Mouse (Mus musculus): ENCODE measurements around the gene Arhgef33. TPM values are rescaled to one million over a fixed set of nuclear protein-coding genes. Genes with fewer than 3 reads are reported as not detected.
A peak's percentile ranks its signal among the peaks of the same experiment; 100 is the strongest.

The Arhgef33 gene
- polyA plus RNA-seq, 1 experiment from 2014 or later: 0.88 TPM

DNA sequence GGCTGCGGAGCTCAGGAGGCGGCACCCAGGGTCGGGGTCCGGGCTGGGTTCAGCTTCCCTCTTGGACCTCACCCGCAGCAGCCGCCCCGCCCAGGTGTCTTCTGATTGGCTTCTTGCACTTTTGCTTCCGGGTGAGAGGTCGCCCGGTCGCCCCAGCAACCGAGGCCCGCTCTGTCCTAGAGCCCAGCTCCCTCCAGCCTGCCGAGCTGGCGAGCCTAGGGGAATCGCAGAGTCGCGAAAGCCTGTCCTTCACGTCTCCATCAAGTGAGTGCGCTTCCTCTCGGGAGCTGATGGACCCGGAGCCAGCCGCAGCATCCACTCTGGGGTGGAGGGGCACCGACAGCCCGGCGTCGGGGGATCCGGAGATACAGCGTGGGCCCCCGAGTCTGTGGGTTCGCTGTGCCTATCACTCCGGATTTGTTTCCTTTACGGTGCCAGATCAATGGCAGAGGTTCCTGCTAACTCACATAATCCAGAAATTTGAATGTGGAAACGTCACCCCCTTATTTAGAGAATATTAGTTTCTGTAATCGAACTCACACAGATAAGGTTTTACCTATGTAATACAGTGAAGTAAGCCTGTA is 17.0 kb upstream of the Arhgef33 start, which contains the start of the genes Morn2 and Dhx57:
Gene Morn2 (plus strand): TSS at position 130 of the 584 bp plus-strand sequence.
Gene Dhx57 (minus strand): TSS at position 403 of the 584 bp plus-strand sequence.
- Histone ChIP-seq H3K27ac (ENCODE audit: low read depth, low read length) (peak within 1 kb of the TSS; percentile 89), H3K36me3 (ENCODE audit: control insufficient read depth, insufficient read depth, low read length) (no peaks in the 10 kb centered on the region), H3K4me3 (ENCODE audit: low read depth, low read length) (peak within 1 kb of the TSS; percentile 97), H3K4me1 (ENCODE audit: control insufficient read depth, insufficient read depth, low read length) (peaks cover 9% of the 10 kb centered on the region), H3K27me3 (replicated peaks; ENCODE audit: control insufficient read depth, insufficient read depth, low read length) (no peaks in the 10 kb centered on the region), H3K4me2 (ENCODE audit: low read length) (peak within 1 kb of the TSS; percentile 72), H3K9ac (ENCODE audit: low read length) (peak within 1 kb of the TSS; percentile 96), H3K9me3 (replicated peaks; ENCODE audit: control insufficient read depth, low read length) (no peaks in the 10 kb centered on the region)
- ATAC-seq: peak; percentile 99
- DNase-seq (ENCODE audit: low spot score): peak; percentile 97
- WGBS: under 1% methylated on average over 35 of the region's 35 CpGs

DNA sequence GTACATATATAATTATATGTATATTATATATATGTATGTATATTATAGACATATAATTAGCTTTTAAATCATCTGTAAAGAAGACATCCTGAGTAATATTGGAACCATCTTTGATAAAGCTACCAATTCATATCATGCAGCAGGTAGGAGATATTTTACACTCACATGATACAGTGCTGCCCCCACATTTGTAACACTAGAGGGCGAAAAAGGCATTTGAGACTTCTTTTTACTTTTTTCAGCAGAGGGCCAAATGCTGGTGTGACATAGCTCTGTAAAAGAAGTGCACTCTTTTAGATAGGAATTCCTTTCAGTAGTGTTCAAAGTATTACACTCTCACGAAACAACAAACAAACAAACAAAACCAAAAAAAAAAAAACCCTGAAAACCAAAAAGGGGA is 16.1 kb upstream of the Arhgef33 start:
- no peak overlapping the region for H3K4me3 ChIP-seq (ENCODE audit: low read depth, low read length)
- 19% methylated on average over 2 of the region's 2 CpGs for WGBS
- H3K9ac ChIP-seq (ENCODE audit: low read length): no peak overlapping the region
- DNase-seq (ENCODE audit: low spot score): peak; percentile 86
- peaks cover 9% of the 10 kb centered on the region for H3K4me1 ChIP-seq (ENCODE audit: control insufficient read depth, insufficient read depth, low read length)
- no peaks in the 10 kb centered on the region for H3K9me3 ChIP-seq (replicated peaks; ENCODE audit: control insufficient read depth, low read length)
- H3K4me2 ChIP-seq (ENCODE audit: low read length): no peak overlapping the region
- peak; percentile 21; the same call in 1 of the 2 replicates for ATAC-seq
- no peaks in the 10 kb centered on the region for H3K27me3 ChIP-seq (replicated peaks; ENCODE audit: control insufficient read depth, insufficient read depth, low read length)
- no peaks in the 10 kb centered on the region for H3K36me3 ChIP-seq (ENCODE audit: control insufficient read depth, insufficient read depth, low read length)
- H3K27ac ChIP-seq (ENCODE audit: low read depth, low read length): no peak overlapping the region

DNA sequence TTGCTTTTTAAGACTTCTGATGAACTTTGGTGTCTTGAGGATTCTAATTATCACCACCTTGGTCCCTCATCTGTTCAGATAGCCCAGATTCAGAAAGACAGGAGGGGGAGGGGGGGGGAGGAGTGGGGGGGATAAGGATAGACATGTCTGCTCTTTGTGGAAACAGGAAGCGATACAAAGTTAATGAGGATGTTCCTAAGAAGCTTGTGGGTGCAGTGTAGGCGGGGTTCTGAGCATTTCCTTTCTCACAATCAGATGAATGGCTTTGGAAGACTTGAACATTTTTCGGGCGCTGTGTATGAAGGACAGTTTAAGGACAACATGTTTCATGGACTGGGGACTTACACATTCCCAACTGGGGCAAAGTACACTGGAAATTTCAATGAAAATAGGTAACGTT is 11.9 kb upstream of the Arhgef33 start:
- Histone ChIP-seq H3K36me3 (ENCODE audit: control insufficient read depth, insufficient read depth, low read length) (no peaks in the 10 kb centered on the region), H3K9ac (ENCODE audit: low read length) (no peak overlapping the region), H3K9me3 (replicated peaks; ENCODE audit: control insufficient read depth, low read length) (no peaks in the 10 kb centered on the region), H3K4me3 (ENCODE audit: low read depth, low read length) (no peak overlapping the region), H3K4me1 (ENCODE audit: control insufficient read depth, insufficient read depth, low read length) (no peaks in the 10 kb centered on the region), H3K4me2 (ENCODE audit: low read length) (no peak overlapping the region), H3K27ac (ENCODE audit: low read depth, low read length) (no peak overlapping the region), H3K27me3 (replicated peaks; ENCODE audit: control insufficient read depth, insufficient read depth, low read length) (no peaks in the 10 kb centered on the region)
- WGBS: 92% methylated on average over 5 of the region's 5 CpGs
- DNase-seq (ENCODE audit: low spot score) (no peak), ATAC-seq (no peak)

DNA sequence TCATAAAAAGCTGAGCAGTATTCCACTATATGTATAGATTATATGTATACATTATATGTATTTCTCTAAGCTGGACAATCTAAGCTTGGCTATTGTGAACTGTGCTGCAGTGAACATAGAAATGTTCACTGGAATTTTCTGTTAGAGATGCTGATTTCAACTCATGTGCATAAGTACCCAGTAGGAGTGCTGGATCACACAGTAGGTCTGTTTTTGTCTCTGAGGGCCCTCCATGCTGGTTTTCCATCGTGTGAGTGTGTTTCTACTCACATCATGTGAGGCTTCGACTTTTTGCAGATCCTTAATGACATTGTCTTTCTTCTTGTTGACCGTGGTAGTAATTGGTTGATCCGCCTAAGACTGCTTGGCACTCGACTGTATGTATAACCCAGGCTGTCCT is 8.4 kb upstream of the Arhgef33 start:
- Histone ChIP-seq H3K4me1 (ENCODE audit: control insufficient read depth, insufficient read depth, low read length) (no peaks in the 10 kb centered on the region), H3K27me3 (replicated peaks; ENCODE audit: control insufficient read depth, insufficient read depth, low read length) (no peaks in the 10 kb centered on the region), H3K27ac (ENCODE audit: low read depth, low read length) (no peak overlapping the region), H3K36me3 (ENCODE audit: control insufficient read depth, insufficient read depth, low read length) (no peaks in the 10 kb centered on the region), H3K9me3 (replicated peaks; ENCODE audit: control insufficient read depth, low read length) (no peaks in the 10 kb centered on the region), H3K4me2 (ENCODE audit: low read length) (no peak overlapping the region), H3K9ac (ENCODE audit: low read length) (no peak overlapping the region), H3K4me3 (ENCODE audit: low read depth, low read length) (no peak overlapping the region)
- ATAC-seq (no peak), DNase-seq (ENCODE audit: low spot score) (no peak)
- WGBS: 91% methylated on average over 5 of the region's 5 CpGs

DNA sequence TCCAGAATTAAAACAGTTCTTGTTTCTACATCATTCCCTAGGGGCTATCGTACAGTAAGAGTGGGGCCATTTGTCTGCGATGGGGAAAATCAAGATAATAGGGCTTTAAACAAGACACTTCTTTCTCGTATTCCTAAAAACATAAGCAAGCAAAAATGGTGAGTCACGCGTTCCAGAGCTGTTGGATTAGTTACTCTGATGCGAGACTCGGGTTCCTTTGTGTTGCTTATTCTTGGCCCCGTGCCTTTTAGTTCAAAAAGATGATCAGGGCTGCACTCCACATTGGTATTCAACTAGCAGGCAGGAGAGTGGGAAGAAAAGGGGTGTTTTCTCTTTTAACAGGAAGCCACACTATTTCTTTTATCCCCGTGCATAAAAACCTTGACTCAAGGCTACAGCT is 4.6 kb downstream of the Arhgef33 start:
- WGBS: 20% methylated on average over 9 of the region's 9 CpGs
- H3K4me1 ChIP-seq (ENCODE audit: control insufficient read depth, insufficient read depth, low read length): no peaks in the 10 kb centered on the region
- no peak overlapping the region for H3K9ac ChIP-seq (ENCODE audit: low read length)
- H3K36me3 ChIP-seq (ENCODE audit: control insufficient read depth, insufficient read depth, low read length): no peaks in the 10 kb centered on the region
- ATAC-seq: no peak
- DNase-seq (ENCODE audit: low spot score): peak; percentile 60
- H3K4me2 ChIP-seq (ENCODE audit: low read length): no peak overlapping the region
- H3K4me3 ChIP-seq (ENCODE audit: low read depth, low read length): no peak overlapping the region
- no peaks in the 10 kb centered on the region for H3K27me3 ChIP-seq (replicated peaks; ENCODE audit: control insufficient read depth, insufficient read depth, low read length)
- H3K27ac ChIP-seq (ENCODE audit: low read depth, low read length): no peak overlapping the region
- H3K9me3 ChIP-seq (replicated peaks; ENCODE audit: control insufficient read depth, low read length): no peaks in the 10 kb centered on the region

DNA sequence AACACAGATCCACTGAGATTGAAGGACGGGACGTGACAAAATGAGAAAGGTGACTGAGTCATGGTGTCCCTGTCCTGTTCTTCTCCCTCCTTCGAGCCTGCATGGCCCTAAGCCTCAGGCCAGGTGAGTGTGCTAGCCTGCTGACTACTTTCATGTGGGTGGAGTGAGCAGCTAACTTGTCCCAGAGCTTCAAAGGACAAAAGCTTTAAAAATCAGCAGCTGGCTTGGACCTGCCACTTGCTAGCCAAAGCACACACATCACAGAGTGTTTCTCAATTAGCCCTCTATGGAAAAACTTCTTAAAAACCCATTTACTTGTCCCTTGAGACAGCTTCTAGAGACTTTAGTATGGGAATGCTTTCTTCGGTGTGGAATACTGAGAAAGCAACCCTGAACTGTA is 5.2 kb downstream of the Arhgef33 start:
- no peak for DNase-seq (ENCODE audit: low spot score)
- Histone ChIP-seq H3K9me3 (replicated peaks; ENCODE audit: control insufficient read depth, low read length) (no peaks in the 10 kb centered on the region), H3K4me2 (ENCODE audit: low read length) (no peak overlapping the region), H3K4me3 (ENCODE audit: low read depth, low read length) (no peak overlapping the region), H3K36me3 (ENCODE audit: control insufficient read depth, insufficient read depth, low read length) (no peaks in the 10 kb centered on the region), H3K27me3 (replicated peaks; ENCODE audit: control insufficient read depth, insufficient read depth, low read length) (no peaks in the 10 kb centered on the region), H3K4me1 (ENCODE audit: control insufficient read depth, insufficient read depth, low read length) (no peaks in the 10 kb centered on the region), H3K27ac (ENCODE audit: low read depth, low read length) (no peak overlapping the region), H3K9ac (ENCODE audit: low read length) (no peak overlapping the region)
- WGBS: 86% methylated on average over 4 of the region's 4 CpGs
- ATAC-seq: no peak

DNA sequence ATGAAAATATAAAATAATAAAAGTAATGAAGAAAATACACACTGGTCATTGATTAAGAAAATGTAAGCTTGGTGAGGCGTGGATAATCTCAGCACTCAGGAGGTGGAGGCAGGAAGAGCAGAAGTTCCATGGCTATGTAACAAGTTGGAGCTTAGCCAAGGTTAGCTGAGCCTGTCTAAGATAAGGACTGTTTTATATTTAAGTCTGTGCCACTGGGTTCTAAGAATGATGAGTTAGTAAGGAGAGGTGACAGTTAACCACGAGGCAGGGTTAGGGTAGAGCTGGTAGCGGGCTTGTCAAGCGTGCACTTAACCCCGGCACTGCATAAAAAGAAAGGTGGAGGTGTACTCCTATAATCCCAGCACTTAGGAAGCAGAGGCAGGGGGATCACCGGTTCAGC is 15.0 kb downstream of the Arhgef33 start:
- H3K9me3 ChIP-seq (replicated peaks; ENCODE audit: control insufficient read depth, low read length): no peaks in the 10 kb centered on the region
- no peak overlapping the region for H3K9ac ChIP-seq (ENCODE audit: low read length)
- H3K36me3 ChIP-seq (ENCODE audit: control insufficient read depth, insufficient read depth, low read length): no peaks in the 10 kb centered on the region
- ATAC-seq (no peak), DNase-seq (ENCODE audit: low spot score) (no peak)
- no peaks in the 10 kb centered on the region for H3K27me3 ChIP-seq (replicated peaks; ENCODE audit: control insufficient read depth, insufficient read depth, low read length)
- H3K27ac ChIP-seq (ENCODE audit: low read depth, low read length): no peak overlapping the region
- no peak overlapping the region for H3K4me2 ChIP-seq (ENCODE audit: low read length)
- H3K4me3 ChIP-seq (ENCODE audit: low read depth, low read length): no peak overlapping the region
- 95% methylated on average over 6 of the region's 6 CpGs for WGBS
- no peaks in the 10 kb centered on the region for H3K4me1 ChIP-seq (ENCODE audit: control insufficient read depth, insufficient read depth, low read length)

DNA sequence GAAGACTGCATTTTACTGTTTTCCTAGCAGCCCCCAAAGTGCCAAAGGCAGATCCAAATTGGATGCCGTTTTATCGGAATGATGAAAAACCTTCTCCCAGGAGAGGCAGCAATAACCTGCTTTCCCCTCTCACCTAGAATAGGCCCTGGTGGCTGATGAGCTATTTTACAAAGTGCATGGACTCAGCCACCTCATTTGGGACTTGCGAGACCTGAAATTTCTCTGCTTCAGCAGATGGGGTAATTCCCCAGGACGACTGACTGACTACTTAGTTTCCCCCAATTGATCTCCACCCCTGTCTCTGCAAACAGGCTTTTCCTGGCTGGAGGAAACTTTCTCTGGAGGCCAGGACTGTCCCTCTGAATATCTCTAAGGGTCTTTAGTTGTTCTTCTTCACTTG is 15.8 kb downstream of the Arhgef33 start:
- H3K4me1 ChIP-seq (ENCODE audit: control insufficient read depth, insufficient read depth, low read length): no peaks in the 10 kb centered on the region
- ATAC-seq: no peak
- no peak for DNase-seq (ENCODE audit: low spot score)
- H3K4me3 ChIP-seq (ENCODE audit: low read depth, low read length): no peak overlapping the region
- WGBS: 77% methylated on average over 4 of the region's 4 CpGs
- no peak overlapping the region for H3K9ac ChIP-seq (ENCODE audit: low read length)
- no peaks in the 10 kb centered on the region for H3K27me3 ChIP-seq (replicated peaks; ENCODE audit: control insufficient read depth, insufficient read depth, low read length)
- no peak overlapping the region for H3K27ac ChIP-seq (ENCODE audit: low read depth, low read length)
- no peak overlapping the region for H3K4me2 ChIP-seq (ENCODE audit: low read length)
- H3K9me3 ChIP-seq (replicated peaks; ENCODE audit: control insufficient read depth, low read length): no peaks in the 10 kb centered on the region
- no peaks in the 10 kb centered on the region for H3K36me3 ChIP-seq (ENCODE audit: control insufficient read depth, insufficient read depth, low read length)

DNA sequence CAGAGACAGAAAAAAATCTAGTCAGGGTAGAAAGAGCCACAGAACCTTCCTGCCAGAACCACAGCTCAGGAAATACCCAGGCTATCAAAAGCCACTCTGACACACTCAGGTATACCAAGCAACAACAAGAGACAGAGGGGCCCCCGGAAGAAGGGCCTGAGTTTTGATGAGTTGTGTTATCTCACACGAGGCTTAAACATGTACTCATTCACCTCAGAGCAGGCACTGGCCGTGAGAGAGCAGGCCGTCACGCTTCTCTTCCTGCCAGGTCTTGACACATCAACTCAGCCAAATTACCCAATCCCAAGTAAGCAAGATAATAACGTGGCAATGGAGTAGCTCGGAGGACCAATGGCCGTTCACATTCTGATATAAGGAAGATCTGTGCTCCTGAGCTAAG is 16.5 kb downstream of the Arhgef33 start:
- 84% methylated on average over 8 of the region's 8 CpGs for WGBS
- no peak for ATAC-seq
- DNase-seq (ENCODE audit: low spot score): no peak

More for the DNA sequence above, 16.5 kb downstream of the Arhgef33 start:
- H3K9ac ChIP-seq (ENCODE audit: low read length): no peak overlapping the region
- H3K27me3 ChIP-seq (replicated peaks; ENCODE audit: control insufficient read depth, insufficient read depth, low read length): no peaks in the 10 kb centered on the region
- no peak overlapping the region for H3K4me2 ChIP-seq (ENCODE audit: low read length)
- no peak overlapping the region for H3K27ac ChIP-seq (ENCODE audit: low read depth, low read length)
- H3K36me3 ChIP-seq (ENCODE audit: control insufficient read depth, insufficient read depth, low read length): no peaks in the 10 kb centered on the region
- H3K9me3 ChIP-seq (replicated peaks; ENCODE audit: control insufficient read depth, low read length): no peaks in the 10 kb centered on the region
- H3K4me1 ChIP-seq (ENCODE audit: control insufficient read depth, insufficient read depth, low read length): no peaks in the 10 kb centered on the region
- H3K4me3 ChIP-seq (ENCODE audit: low read depth, low read length): no peak overlapping the region

Data from forebrain, embryonic 14.5 days (tissue).